Mouse (Mus musculus): Measurements from ENCODE around the gene Ly75. TPM values are rescaled to one million over a fixed set of nuclear protein-coding genes. Genes with fewer than 3 reads are reported as not detected.

The Ly75 gene
- polyA plus RNA-seq (2014; fragmentation: Nextera tagmentation; extraction: Ambion mirVana), result 8.5 and 9.3 TPM in 2 replicates

GRCm38 (mm10) chr2:60382858-60383669 lies at the start of gene Ly75:
Gene Ly75, minus strand, starts transcription at chr2:60383303.
- 2% methylated on average over 46 of the region's 46 CpGs for WGBS
- Histone ChIP-seq H3K4me2 (peak within 1 kb of the TSS; percentile 89), H3K36me3 (ENCODE audit: control insufficient read depth, insufficient read depth, low read length) (no peaks in the 10 kb centered on the region), H3K9me3 (ENCODE audit: control insufficient read depth, low read length) (no peaks in the 10 kb centered on the region), H3K4me3 (ENCODE audit: low read depth, low read length) (peak within 1 kb of the TSS; percentile 62), H3K9ac (ENCODE audit: low read depth, low read length) (peak within 1 kb of the TSS; percentile 60), H3K27ac (ENCODE audit: low read depth, low read length) (no peak within 1 kb of the TSS), H3K27me3 (replicated peaks; ENCODE audit: control insufficient read depth, insufficient read depth, low read length) (0 out of 2 replicates have a peak, but pooled peaks cover 3% of the 10 kb centered on the region), H3K4me1 (replicated peaks; ENCODE audit: control insufficient read depth, insufficient read depth, low read length) (no peaks in the 10 kb centered on the region; the same call in 1 of the 2 replicates)
- DNase-seq (ENCODE audit: low spot score) (peak; percentile 86), ATAC-seq (replicated peaks; ENCODE audit: low FRiP score) (peak; percentile 97)

GRCm38 (mm10) chr2:60430315-60431021 lies 47.4 kb upstream of the Ly75 start:
- WGBS, result 69% methylated on average over 8 of the region's 8 CpGs
- H3K27ac ChIP-seq (ENCODE audit: low read depth, low read length), result no peak overlapping the region
- no peak overlapping the region for H3K4me2 ChIP-seq

GRCm38 (mm10) chr2:60418075-60418474 lies 35.0 kb upstream of the Ly75 start:
- H3K9me3 ChIP-seq (ENCODE audit: control insufficient read depth, low read length), result no peaks in the 10 kb centered on the region
- H3K4me1 ChIP-seq (replicated peaks; ENCODE audit: control insufficient read depth, insufficient read depth, low read length), result no peaks in the 10 kb centered on the region
- H3K9ac ChIP-seq (ENCODE audit: low read depth, low read length), result no peak overlapping the region
- no peak overlapping the region for H3K4me2 ChIP-seq
- H3K36me3 ChIP-seq (ENCODE audit: control insufficient read depth, insufficient read depth, low read length), result no peaks in the 10 kb centered on the region
- H3K27me3 ChIP-seq (replicated peaks; ENCODE audit: control insufficient read depth, insufficient read depth, low read length), result no peaks in the 10 kb centered on the region
- H3K4me3 ChIP-seq (ENCODE audit: low read depth, low read length), result no peak overlapping the region
- WGBS, result 4% methylated on average over 6 of the region's 6 CpGs
- ATAC-seq (replicated peaks; ENCODE audit: low FRiP score), result peak; percentile 78
- no peak overlapping the region for H3K27ac ChIP-seq (ENCODE audit: low read depth, low read length)
- DNase-seq (ENCODE audit: low spot score), result peak; percentile 62

More at GRCm38 (mm10) chr2:60430315-60431021, 47.4 kb upstream of the Ly75 start:
- DNase-seq (ENCODE audit: low spot score) (no peak), ATAC-seq (replicated peaks; ENCODE audit: low FRiP score) (no peak)
- no peaks in the 10 kb centered on the region for H3K27me3 ChIP-seq (replicated peaks; ENCODE audit: control insufficient read depth, insufficient read depth, low read length)
- no peak overlapping the region for H3K9ac ChIP-seq (ENCODE audit: low read depth, low read length)
- no peaks in the 10 kb centered on the region for H3K4me1 ChIP-seq (replicated peaks; ENCODE audit: control insufficient read depth, insufficient read depth, low read length)
- H3K9me3 ChIP-seq (ENCODE audit: control insufficient read depth, low read length), result no peaks in the 10 kb centered on the region
- no peak overlapping the region for H3K4me3 ChIP-seq (ENCODE audit: low read depth, low read length)
- no peaks in the 10 kb centered on the region for H3K36me3 ChIP-seq (ENCODE audit: control insufficient read depth, insufficient read depth, low read length)

GRCm38 (mm10) chr2:60414334-60414733 lies 31.2 kb upstream of the Ly75 start:
- no peaks in the 10 kb centered on the region for H3K9me3 ChIP-seq (ENCODE audit: control insufficient read depth, low read length)
- no peak overlapping the region for H3K4me2 ChIP-seq
- no peak overlapping the region for H3K9ac ChIP-seq (ENCODE audit: low read depth, low read length)
- no peaks in the 10 kb centered on the region for H3K27me3 ChIP-seq (replicated peaks; ENCODE audit: control insufficient read depth, insufficient read depth, low read length)
- DNase-seq (ENCODE audit: low spot score) (no peak), ATAC-seq (replicated peaks; ENCODE audit: low FRiP score) (peak; percentile 53; the same call in 1 of the 2 replicates)
- no peak overlapping the region for H3K27ac ChIP-seq (ENCODE audit: low read depth, low read length)
- WGBS, result 55% methylated on average over 8 of the region's 8 CpGs
- no peak overlapping the region for H3K4me3 ChIP-seq (ENCODE audit: low read depth, low read length)
- H3K4me1 ChIP-seq (replicated peaks; ENCODE audit: control insufficient read depth, insufficient read depth, low read length), result no peaks in the 10 kb centered on the region
- no peaks in the 10 kb centered on the region for H3K36me3 ChIP-seq (ENCODE audit: control insufficient read depth, insufficient read depth, low read length)

GRCm38 (mm10) chr2:60413006-60413650 lies 30.0 kb upstream of the Ly75 start:
- Histone ChIP-seq H3K4me2 (no peak overlapping the region), H3K27ac (ENCODE audit: low read depth, low read length) (no peak overlapping the region), H3K4me1 (replicated peaks; ENCODE audit: control insufficient read depth, insufficient read depth, low read length) (no peaks in the 10 kb centered on the region), H3K36me3 (ENCODE audit: control insufficient read depth, insufficient read depth, low read length) (no peaks in the 10 kb centered on the region), H3K9me3 (ENCODE audit: control insufficient read depth, low read length) (no peaks in the 10 kb centered on the region), H3K9ac (ENCODE audit: low read depth, low read length) (no peak overlapping the region), H3K27me3 (replicated peaks; ENCODE audit: control insufficient read depth, insufficient read depth, low read length) (no peaks in the 10 kb centered on the region), H3K4me3 (ENCODE audit: low read depth, low read length) (no peak overlapping the region)
- 81% methylated on average over 18 of the region's 18 CpGs for WGBS
- no peak for DNase-seq (ENCODE audit: low spot score)
- no peak for ATAC-seq (replicated peaks; ENCODE audit: low FRiP score)

GRCm38 (mm10) chr2:60411181-60411580 lies 28.1 kb upstream of the Ly75 start:
- H3K9me3 ChIP-seq (ENCODE audit: control insufficient read depth, low read length), result no peaks in the 10 kb centered on the region
- H3K4me2 ChIP-seq, result no peak overlapping the region
- H3K4me1 ChIP-seq (replicated peaks; ENCODE audit: control insufficient read depth, insufficient read depth, low read length), result no peaks in the 10 kb centered on the region
- no peaks in the 10 kb centered on the region for H3K27me3 ChIP-seq (replicated peaks; ENCODE audit: control insufficient read depth, insufficient read depth, low read length)
- H3K9ac ChIP-seq (ENCODE audit: low read depth, low read length), result no peak overlapping the region
- H3K4me3 ChIP-seq (ENCODE audit: low read depth, low read length), result no peak overlapping the region
- H3K27ac ChIP-seq (ENCODE audit: low read depth, low read length), result peak overlapping the region; percentile 39; the same call in 1 of the 2 replicates
- ATAC-seq (replicated peaks; ENCODE audit: low FRiP score) (no peak), DNase-seq (ENCODE audit: low spot score) (no peak)
- WGBS, result 73% methylated on average over 7 of the region's 7 CpGs
- no peaks in the 10 kb centered on the region for H3K36me3 ChIP-seq (ENCODE audit: control insufficient read depth, insufficient read depth, low read length)

- no peaks in the 10 kb centered on the region for H3K9me3 ChIP-seq (ENCODE audit: control insufficient read depth, low read length)
- no peaks in the 10 kb centered on the region for H3K4me1 ChIP-seq (replicated peaks; ENCODE audit: control insufficient read depth, insufficient read depth, low read length)
- no peaks in the 10 kb centered on the region for H3K36me3 ChIP-seq (ENCODE audit: control insufficient read depth, insufficient read depth, low read length)
- no peak for DNase-seq (ENCODE audit: low spot score)
- H3K27me3 ChIP-seq (replicated peaks; ENCODE audit: control insufficient read depth, insufficient read depth, low read length), result no peaks in the 10 kb centered on the region
- no peak overlapping the region for H3K4me3 ChIP-seq (ENCODE audit: low read depth, low read length)
- no peak overlapping the region for H3K9ac ChIP-seq (ENCODE audit: low read depth, low read length)
- WGBS, result 61% methylated on average over 11 of the region's 11 CpGs
- ATAC-seq (replicated peaks; ENCODE audit: low FRiP score), result peak; percentile 65
- H3K4me2 ChIP-seq, result no peak overlapping the region
- H3K27ac ChIP-seq (ENCODE audit: low read depth, low read length), result peak overlapping the region; percentile 78
Measured at GRCm38 (mm10) chr2:60409989-60410763, 27.1 kb upstream of the Ly75 start.

- 71% methylated on average over 6 of the region's 6 CpGs for WGBS
- Histone ChIP-seq H3K27me3 (replicated peaks; ENCODE audit: control insufficient read depth, insufficient read depth, low read length) (no peaks in the 10 kb centered on the region), H3K27ac (ENCODE audit: low read depth, low read length) (no peak overlapping the region), H3K9ac (ENCODE audit: low read depth, low read length) (no peak overlapping the region), H3K4me3 (ENCODE audit: low read depth, low read length) (no peak overlapping the region), H3K36me3 (ENCODE audit: control insufficient read depth, insufficient read depth, low read length) (no peaks in the 10 kb centered on the region), H3K4me1 (replicated peaks; ENCODE audit: control insufficient read depth, insufficient read depth, low read length) (no peaks in the 10 kb centered on the region), H3K9me3 (ENCODE audit: control insufficient read depth, low read length) (no peaks in the 10 kb centered on the region), H3K4me2 (no peak overlapping the region)
- ATAC-seq (replicated peaks; ENCODE audit: low FRiP score) (no peak), DNase-seq (ENCODE audit: low spot score) (no peak)
Measured at GRCm38 (mm10) chr2:60409194-60409593, 26.1 kb upstream of the Ly75 start.
